Mouse (Mus musculus) CH12F3 (cell line): Measurements from ENCODE around the gene Pcsk5.

Experiments
- in situ Hi-C: fragments of 300-500 bp; cut with MboI; formaldehyde crosslinking; loops from 2 replicates; pipeline ENCODE4 v1.14.3; 2020; ENCODE audit warnings: low sequenced_read_pairs

Pcsk5 gene

GRCm38 (mm10) chr19:17812661-17813060 lies 24.8 kb downstream of the Pcsk5 start:
- in situ Hi-C loops = no loop called here

DNA sequence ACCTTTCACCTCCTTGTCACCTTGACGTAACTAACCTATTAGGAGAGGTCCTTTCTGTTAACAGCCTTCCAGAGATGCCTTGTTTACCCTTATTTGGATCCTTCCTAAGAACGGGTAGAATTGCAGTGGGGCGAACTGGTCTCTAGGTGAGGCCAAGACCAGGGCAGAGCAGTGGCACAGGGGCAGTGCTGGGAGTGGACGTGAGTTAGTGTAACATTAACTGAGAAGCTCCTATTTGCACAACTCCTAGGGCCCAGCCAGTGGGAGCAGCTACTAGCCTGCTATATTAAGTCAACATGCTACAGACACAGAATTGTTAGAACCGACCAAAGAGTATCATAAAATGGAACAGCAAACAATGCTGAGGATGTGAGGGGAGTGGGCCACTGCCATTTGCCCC lies 30.8 kb downstream of the Pcsk5 start:
- in situ Hi-C loops = no loop called here

DNA sequence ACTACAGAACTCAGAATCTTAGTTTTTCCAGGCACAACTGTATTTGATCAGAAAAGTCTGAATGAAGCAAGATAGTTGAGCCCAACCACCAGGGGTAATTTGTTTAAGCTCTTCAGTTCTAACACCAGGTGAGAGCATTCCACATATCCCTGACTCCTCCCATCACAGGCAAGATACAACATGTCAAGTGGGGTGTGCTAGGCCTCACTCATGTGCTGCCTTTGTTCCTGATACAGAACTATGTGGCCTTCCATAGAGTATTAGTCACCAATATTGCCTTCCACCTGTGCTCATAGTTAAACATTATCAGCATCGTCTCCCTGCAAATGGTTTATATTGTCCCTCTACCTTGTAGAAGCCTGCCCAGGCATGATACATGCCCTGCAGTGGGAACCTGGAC lies 36.6 kb downstream of the Pcsk5 start:
- in situ Hi-C loops = no loop called here

- in situ Hi-C loops = no loop called here
These were observed 37.8 kb downstream of the Pcsk5 start for GRCm38 (mm10) chr19:17799419-17800185.

- in situ Hi-C loops = no loop called here
These were observed 44.0 kb downstream of the Pcsk5 start for GRCm38 (mm10) chr19:17793457-17793856.

GRCm38 (mm10) chr19:17791485-17792052 lies 45.9 kb downstream of the Pcsk5 start:
- in situ Hi-C loops = no loop called here

DNA sequence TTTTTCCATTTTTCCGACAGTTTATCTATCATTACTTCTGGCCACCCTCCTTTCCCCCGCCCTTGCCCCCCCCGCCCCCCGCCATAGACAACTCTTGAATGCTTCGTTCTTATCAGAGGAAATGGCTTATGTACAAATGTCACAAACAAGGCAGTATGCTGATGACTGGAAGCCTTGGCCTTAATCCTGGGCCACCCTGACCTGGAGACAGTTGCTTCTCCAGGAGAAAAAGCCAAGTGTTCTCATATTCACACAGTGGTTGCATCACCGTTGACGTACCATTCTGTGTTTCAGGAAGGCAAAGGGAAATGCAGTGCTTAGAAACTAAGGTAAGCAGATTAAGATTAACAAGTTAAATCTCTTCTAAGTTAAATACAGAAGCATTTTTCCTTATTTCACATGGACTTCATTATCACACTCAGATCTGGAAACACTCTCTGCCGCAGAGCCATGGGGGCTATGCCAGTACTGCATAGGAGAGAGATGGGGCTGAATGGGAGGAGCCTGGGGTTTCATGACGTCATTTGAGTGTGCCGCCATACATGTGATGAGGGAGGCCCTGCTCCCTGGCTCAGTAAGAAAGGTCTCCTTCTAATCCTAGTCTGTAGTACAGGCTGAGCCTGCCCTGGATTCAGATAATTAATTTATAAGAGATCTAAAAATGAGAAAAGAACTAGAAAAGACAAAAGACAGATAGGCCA lies 48.7 kb downstream of the Pcsk5 start:
- in situ Hi-C loops = no loop called here

DNA sequence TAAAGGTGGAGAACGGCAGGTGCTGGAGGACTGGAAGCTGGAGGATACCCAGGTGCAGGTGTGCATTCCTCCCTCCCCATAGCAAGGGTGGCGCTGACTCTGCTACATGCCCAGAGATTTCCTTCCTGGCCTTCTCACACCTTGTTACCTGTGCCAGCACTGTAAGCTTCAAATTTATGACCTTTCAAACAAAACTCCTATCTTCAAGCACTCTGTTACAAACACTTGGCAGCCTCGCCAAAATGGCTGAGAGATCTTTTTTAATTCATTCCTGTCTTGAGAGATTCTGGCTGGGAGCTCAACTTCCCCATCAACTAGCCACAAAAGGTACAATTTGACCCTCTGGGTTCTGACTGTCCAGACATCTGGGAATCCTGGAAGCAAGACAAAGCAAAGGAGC lies 50.7 kb downstream of the Pcsk5 start:
- in situ Hi-C loops = no loop called here

GRCm38 (mm10) chr19:17784401-17785192 lies 52.8 kb downstream of the Pcsk5 start:
- in situ Hi-C loops = no loop called here

- in situ Hi-C loops = no loop called here
These were observed 54.2 kb downstream of the Pcsk5 start for GRCm38 (mm10) chr19:17783231-17783630.

DNA sequence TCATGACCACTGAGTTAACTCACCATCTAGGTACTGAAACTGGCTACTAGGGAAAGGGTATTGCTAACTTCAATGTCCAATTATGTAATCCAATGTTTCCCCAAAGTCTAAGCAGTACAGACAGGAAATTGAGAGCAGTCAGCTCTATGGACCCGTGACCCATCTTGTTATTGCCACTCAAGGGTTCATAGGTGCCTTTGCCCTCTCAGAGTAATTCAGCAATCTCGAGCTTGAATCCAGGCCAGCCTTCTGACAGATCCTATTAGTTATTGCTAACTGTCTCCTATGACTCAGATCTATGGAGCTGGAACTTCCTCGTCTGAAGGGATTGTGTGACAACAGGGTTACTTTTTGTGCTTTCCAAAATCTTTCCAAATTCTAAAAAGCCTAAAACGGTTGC lies 56.1 kb downstream of the Pcsk5 start:
- in situ Hi-C loops = no loop called here

DNA sequence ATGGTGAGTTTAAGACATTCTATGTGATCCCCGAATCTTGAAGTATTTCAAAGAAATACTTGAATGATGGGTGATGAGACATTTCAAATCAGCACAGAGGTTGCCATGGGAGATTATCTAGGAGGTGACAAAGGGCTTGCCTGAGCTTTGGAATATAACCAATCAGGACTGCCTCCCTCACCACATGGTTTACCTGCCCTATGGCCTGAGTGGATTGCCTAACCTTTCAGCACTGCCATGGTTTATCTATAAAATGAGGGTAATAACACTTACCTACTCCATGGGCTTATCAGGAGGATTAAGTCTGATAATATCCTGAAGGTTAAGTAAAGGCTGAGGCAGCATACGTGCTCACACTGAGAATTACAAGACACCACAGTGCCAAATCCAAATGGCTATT lies 61.5 kb downstream of the Pcsk5 start:
- in situ Hi-C loops = no loop called here

- in situ Hi-C loops = no loop called here
These were observed 62.3 kb downstream of the Pcsk5 start for GRCm38 (mm10) chr19:17775097-17775496.

DNA sequence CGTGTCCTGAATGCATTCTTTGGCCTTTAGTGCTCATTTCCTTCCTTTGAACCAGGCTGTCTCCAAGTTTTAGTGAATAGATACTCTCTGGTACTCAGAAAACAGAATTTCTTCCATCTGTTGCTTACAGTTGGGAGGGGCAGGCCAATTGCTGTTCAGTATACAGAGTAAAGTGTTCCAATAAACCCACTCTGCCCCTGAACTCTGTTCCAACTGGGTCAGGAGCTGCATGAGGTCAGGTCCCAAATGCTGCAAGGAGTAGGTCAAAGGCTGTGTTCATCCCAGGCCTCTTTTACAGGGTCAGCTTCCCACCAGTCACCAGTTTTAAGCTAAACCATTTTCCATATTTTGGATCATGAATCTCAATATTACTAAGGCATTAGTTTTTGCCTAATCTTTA lies 63.4 kb downstream of the Pcsk5 start:
- in situ Hi-C loops = no loop called here

GRCm38 (mm10) chr19:17769610-17770399 lies 67.6 kb downstream of the Pcsk5 start:
- in situ Hi-C loops = no loop called here

DNA sequence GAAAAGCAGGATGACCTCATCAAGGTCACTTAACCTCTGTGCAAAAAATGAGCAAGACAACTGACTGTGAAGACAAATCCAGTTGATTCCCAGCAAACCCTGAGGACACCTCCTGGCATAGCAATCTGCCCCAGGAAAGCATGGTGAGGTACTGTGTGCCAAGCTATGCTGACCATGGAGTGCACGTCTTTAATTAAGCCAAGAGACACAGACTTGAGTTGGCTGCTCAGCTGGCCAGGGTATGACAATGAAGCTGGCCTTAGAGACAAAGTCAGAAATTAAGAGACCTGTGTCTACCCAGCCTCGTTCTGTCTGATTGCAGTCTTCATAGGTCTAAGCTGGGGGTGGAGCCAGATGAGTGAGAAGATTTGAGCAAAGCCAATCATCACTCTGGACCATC lies 72.4 kb downstream of the Pcsk5 start:
- in situ Hi-C loops = no loop called here

DNA sequence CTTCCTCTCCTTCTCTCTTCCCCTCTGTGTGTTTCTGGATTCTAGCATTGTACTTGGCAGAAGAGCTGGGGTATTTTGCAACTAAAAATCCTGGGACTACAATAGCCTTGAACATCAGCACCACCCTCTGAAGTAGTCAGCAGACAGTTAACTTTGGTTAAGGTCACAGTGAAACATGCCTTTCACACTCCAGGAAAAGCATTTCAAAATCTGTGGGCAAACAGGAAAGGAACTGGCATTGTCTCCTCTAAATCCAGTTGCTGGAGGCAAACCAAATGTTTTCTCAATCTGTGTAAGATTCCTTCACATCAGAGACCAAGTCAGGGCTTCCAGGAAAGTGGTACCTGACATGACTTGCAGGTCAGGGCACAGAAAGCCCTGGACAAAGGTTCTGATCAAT lies 74.7 kb downstream of the Pcsk5 start:
- in situ Hi-C loops = no loop called here

GRCm38 (mm10) chr19:17761678-17762077 lies 75.8 kb downstream of the Pcsk5 start:
- in situ Hi-C loops = no loop called here

GRCm38 (mm10) chr19:17752841-17753240 lies 84.6 kb downstream of the Pcsk5 start:
- in situ Hi-C loops = no loop called here

DNA sequence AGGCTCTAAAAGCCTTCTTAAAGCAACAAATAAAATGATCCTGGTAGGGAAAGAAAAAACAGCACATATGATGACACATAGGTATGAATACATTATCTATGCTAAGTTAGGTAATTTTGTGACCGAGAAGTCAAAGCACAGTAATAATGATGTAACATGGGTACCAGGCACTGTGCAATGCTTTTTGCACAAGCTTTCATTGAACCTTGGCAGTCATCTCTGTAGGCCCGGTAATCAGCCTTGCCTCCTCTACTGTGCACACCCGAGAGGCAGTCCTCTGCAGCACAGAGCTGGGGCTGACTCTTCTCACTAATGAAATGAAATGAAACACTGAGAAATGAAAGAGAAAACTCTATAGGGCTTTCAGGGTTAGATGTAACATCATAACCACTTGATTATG lies 89.1 kb downstream of the Pcsk5 start:
- in situ Hi-C loops = no loop called here

DNA sequence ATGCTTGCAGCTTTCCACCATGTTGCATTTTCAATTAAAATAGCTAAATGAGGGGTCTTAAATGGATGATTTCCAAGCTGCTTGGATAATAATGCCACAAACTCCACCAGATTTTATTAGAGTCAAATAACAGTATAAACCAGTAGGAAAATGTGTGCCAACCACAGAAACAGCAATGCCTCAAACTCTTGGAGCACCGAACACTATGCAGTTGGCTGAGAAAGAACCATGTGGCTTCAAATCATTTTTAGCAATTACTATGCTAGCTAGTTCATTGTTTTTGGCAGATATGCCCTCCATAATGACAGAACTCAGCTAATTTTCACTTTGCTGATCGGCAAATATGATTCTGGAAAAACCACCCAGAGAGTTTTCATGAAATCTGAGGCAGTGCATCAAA lies 92.1 kb downstream of the Pcsk5 start:
- in situ Hi-C loops = no loop called here
